Mouse (Mus musculus) liver, embryonic 14.5 days (tissue): ENCODE measurements around the gene Dgkz.

Experiments
- CTCF ChIP-seq: IDR thresholded peaks from 2 replicates; pipeline ENCODE4 v1.5.1; 2016; ENCODE audit warnings: antibody characterized with exemption, low read depth, control low read depth
- EP300 ChIP-seq: IDR thresholded peaks from 2 replicates; pipeline ENCODE4 v1.6.1; 2016; ENCODE audit warnings: antibody characterized with exemption, low read depth

- TF ChIP-seq EP300 (no peak), CTCF (no peak)
Measured at GRCm38 (mm10) chr2:91912616-91913015, 63.0 kb downstream of the Dgkz start.
